Mouse (Mus musculus) telencephalon, adult 2 months (tissue): ENCODE results near the gene Gal3st4.

Source experiments
- DNase-seq: peaks from one replicate; pipeline ENCODE4 v3.0.0-alpha.2; 2011; ENCODE audit warnings: low read depth, low spot score

The Gal3st4 gene

GRCm38 (mm10) chr5:138262582-138263240 lies 9.9 kb downstream of the Gal3st4 start:
- DNase-seq = no peak

DNA sequence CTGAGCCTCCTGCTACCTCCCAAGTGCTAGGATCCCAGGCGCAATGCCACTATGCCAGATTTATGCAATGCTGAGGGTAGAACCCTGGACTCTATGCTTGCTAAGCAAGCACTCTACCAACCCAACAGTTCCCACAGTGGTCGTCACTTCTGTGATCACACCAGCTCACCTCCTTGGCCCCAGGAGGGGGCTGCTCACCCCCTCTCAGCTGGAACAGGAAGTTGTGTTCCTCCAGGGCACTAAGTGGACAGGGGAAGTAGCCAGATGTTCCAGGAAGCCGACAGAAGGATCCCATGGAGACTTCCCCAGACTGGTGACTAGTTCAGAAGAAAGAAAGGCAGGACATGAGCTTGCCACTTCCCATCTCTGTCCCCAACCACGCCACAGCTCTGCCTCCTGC lies 10.6 kb downstream of the Gal3st4 start:
- DNase-seq = no peak

- DNase-seq = no peak
These were observed 11.8 kb downstream of the Gal3st4 start for GRCm38 (mm10) chr5:138260834-138261233.

GRCm38 (mm10) chr5:138260051-138260450 lies 12.6 kb downstream of the Gal3st4 start:
- no peak for DNase-seq

DNA sequence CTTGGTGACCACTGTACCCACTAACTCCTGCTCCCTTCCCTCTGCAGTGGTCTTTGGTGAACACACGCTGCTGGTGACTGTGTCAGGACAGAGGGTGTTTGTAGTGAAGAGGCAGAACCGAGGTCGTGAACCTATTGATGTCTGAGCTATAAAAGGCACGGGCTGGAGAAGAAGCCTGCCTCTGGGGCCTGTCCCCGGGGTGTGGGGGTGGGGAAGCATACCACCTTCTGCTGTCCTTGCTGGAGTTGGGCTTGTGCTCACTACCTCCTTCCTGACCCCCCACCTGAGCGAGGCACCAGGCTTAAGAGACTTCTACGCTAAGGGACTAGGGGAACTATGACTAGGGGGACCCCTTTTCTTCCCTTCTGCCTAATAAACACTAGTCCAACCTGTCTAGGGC lies 13.6 kb downstream of the Gal3st4 start:
- no peak for DNase-seq

- DNase-seq = no peak
These were observed 14.1 kb downstream of the Gal3st4 start for GRCm38 (mm10) chr5:138258542-138258941.

- DNase-seq = no peak
These were observed 14.6 kb downstream of the Gal3st4 start for GRCm38 (mm10) chr5:138258078-138258477.

GRCm38 (mm10) chr5:138257585-138257978 lies 15.1 kb downstream of the Gal3st4 start:
- no peak for DNase-seq

- no peak for DNase-seq
These were observed 15.6 kb downstream of the Gal3st4 start for GRCm38 (mm10) chr5:138256966-138257584.

GRCm38 (mm10) chr5:138256094-138256467 lies 16.6 kb downstream of the Gal3st4 start:
- DNase-seq = no peak

- peak; percentile 98 for DNase-seq
These were observed 17.1 kb downstream of the Gal3st4 start, which contains the start of gene Lamtor4 for GRCm38 (mm10) chr5:138255353-138256093. TSS of gene Lamtor4 (plus strand) at chr5:138255482.

GRCm38 (mm10) chr5:138253061-138253460 lies 19.6 kb downstream of the Gal3st4 start:
- no peak for DNase-seq

- DNase-seq = no peak
These were observed 21.5 kb downstream of the Gal3st4 start for GRCm38 (mm10) chr5:138251144-138251543.

DNA sequence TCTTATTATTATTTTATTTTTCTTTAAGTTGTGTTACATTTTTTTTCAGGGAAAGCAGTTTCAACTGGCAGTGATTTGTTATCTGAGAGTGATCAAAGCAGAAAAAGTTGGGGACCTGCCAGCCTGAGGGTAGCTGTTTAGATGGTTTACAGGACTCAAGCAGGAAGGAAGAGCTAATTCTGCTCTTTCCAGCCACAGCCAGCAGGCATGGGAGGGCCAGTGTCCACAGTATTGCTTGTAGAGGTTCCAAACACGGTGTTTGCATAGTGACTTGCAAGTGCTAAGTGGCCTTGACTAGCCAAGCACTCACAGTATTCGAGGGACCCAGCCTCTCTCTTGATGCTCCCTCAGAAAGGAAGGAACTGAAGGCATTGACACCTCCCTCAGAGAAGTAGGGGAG lies 31.1 kb downstream of the Gal3st4 start:
- DNase-seq = no peak

- DNase-seq = no peak
These were observed 38.4 kb downstream of the Gal3st4 start for GRCm38 (mm10) chr5:138234224-138234623.

DNA sequence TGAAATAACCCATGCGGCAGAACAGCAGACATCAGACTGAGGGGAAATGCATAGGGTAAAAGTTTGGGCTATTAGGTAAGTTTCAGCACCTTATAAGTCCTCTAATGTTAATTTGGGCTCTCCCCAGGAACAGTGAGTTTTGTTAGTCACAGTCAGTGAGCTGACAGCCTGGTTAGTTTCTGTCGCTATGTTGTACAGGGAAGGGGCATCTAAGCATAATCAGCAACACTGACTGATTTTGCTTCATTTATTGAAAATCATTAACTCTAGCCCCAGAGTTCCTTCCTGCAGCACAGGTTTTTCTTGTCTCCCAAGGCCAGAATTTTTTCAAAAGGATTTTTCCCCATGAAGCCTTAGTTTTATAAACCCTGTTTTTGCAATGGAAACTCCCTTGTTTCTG lies 38.9 kb downstream of the Gal3st4 start:
- no peak for DNase-seq

DNA sequence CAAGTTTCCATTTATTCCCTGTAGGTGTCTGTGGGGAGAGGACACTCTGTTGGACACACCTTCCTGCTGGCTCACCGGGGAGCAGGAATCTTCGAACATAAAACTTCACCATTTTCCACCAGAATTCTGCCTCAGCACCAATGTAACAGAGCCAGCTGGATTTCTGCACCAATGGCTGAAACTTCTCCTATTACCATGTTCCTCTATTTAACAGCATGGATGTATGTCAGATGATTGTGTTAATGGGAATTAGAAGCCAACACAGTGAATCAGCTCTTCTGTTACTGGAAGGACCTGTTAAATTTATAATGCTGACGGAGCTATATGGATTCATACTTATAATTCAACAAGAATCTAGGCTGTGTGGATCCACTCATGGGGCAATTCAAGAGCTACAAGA lies 43.1 kb downstream of the Gal3st4 start:
- DNase-seq = no peak

GRCm38 (mm10) chr5:138228026-138228425 lies 44.6 kb downstream of the Gal3st4 start:
- no peak for DNase-seq

- DNase-seq = no peak
These were observed 45.3 kb downstream of the Gal3st4 start for GRCm38 (mm10) chr5:138227367-138227766.

GRCm38 (mm10) chr5:138226491-138226890 lies 46.1 kb downstream of the Gal3st4 start:
- DNase-seq = no peak

DNA sequence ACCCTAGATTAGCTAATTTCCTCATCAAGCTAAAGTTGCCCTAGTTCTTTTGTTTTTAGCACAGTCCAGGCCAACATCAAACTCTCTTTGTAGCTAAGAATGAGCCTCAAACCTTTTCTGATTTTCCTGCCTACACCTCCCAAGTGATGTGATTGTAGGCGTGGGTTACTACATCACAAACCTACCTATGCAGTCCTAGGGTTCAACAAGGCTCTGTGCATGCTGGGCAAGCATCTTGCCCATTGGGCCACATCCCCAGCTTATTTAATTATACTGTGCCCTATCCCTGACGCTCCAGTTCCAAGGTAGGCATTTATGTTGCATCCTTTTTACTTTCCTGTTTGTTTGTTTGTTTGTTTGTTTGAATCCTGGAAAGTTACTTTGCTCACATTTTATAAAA lies 46.9 kb downstream of the Gal3st4 start, which contains the start of gene Nxpe5:
Nxpe5 (plus strand) TSS at position 199 of the 400 bp plus-strand sequence.
- DNase-seq = no peak

- no peak for DNase-seq
These were observed 49.4 kb downstream of the Gal3st4 start for GRCm38 (mm10) chr5:138223287-138223686.

- peak; percentile 27 for DNase-seq
These were observed 50.5 kb downstream of the Gal3st4 start for GRCm38 (mm10) chr5:138222111-138222510.
